Mouse (Mus musculus): ENCODE data around the gene Ttll12.

DNA sequence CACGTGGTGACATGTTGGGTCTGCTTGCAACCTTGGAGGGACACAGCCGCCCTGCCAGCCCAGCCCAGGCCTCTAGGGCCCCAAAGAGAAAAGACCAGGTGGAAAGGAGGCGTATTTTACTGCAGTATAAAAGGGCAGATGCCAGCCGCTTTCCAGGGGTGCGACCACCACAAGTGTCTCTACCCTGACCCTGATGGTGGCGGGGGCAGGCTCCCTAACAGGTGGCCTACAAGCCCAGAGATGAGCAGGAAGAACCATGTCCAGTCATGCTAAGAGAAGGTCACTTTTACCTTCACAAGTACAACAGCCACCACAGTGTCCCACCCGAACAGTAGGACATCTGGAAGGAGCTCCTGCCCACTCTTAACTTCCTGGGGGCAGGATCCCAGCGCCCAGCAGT is 19.4 kb downstream of the Ttll12 start:
- TF ChIP-seq POLR2A (IDR thresholded peaks at IDR 0.05; ENCODE audit: low read depth, low read length) (no peak), CTCF (IDR thresholded peaks at IDR 0.05; ENCODE audit: borderline replicate concordance, insufficient read depth, low read length) (no peak)
